Mouse (Mus musculus) heart, postnatal 0 days (tissue): ENCODE results near the gene Map6. TPM values are rescaled to one million over a fixed set of nuclear protein-coding genes. Genes with fewer than 3 reads are reported as not detected.

Experiments
- ATAC-seq: fragments of 200-750 bp; cut with Nextera tagmentation; 2 replicates; pipeline ENCODE4 v1.8.0; 2017; ENCODE audit warnings: low read depth, moderate number of reproducible peaks, moderate library complexity; ENCODE audit not compliant: insufficient read depth
- DNase-seq: peaks from one replicate; pipeline ENCODE4 v3.0.0-alpha.2; 2016; ENCODE audit warnings: low spot score
- H3K27ac ChIP-seq: fragments of 300-500 bp; sonication (generic); 2 replicates; pipeline ENCODE4 v1.5.1; 2014; ENCODE audit warnings: low read depth, mild to moderate bottlenecking
- H3K27me3 ChIP-seq: fragments of 300-500 bp; sonication (generic); 2 replicates; pipeline ENCODE4 v1.6.1; 2014; ENCODE audit warnings: low read length, mixed read lengths; ENCODE audit not compliant: control insufficient read depth, insufficient read depth
- H3K36me3 ChIP-seq: fragments of 300-500 bp; sonication (generic); replicated peaks from 2 replicates; pipeline ENCODE4 v1.6.1; 2014; ENCODE audit warnings: low read length, mixed read lengths; ENCODE audit not compliant: control insufficient read depth, insufficient read depth
- H3K4me1 ChIP-seq: fragments of 300-500 bp; sonication (generic); 2 replicates; pipeline ENCODE4 v1.6.1; 2014; ENCODE audit warnings: antibody characterized with exemption; ENCODE audit not compliant: control insufficient read depth, insufficient read depth
- H3K4me2 ChIP-seq: fragments of 300-500 bp; sonication (generic); 2 replicates; pipeline ENCODE4 v1.6.1; 2014; ENCODE audit warnings: low read depth, mild to moderate bottlenecking, low read length, moderate library complexity
- H3K4me3 ChIP-seq: fragments of 300-500 bp; sonication (generic); 2 replicates; pipeline ENCODE4 v1.5.1; 2014; ENCODE audit warnings: low read depth, low read length
- H3K9ac ChIP-seq: fragments of 300-500 bp; sonication (generic); replicated peaks from 2 replicates; pipeline ENCODE4 v1.6.1; 2014; ENCODE audit warnings: low read depth, low read length, mixed read lengths
- H3K9me3 ChIP-seq: fragments of 300-500 bp; sonication (generic); replicated peaks from 2 replicates; pipeline ENCODE4 v1.6.1; 2016; ENCODE audit warnings: low read length; ENCODE audit not compliant: control insufficient read depth
- CTCF ChIP-seq: IDR thresholded peaks from 2 replicates; pipeline ENCODE4 v1.5.1; 2016; ENCODE audit warnings: antibody characterized with exemption, control low read depth, low read depth
- EP300 ChIP-seq: IDR thresholded peaks from 2 replicates; pipeline ENCODE4 v1.6.1; 2016; ENCODE audit warnings: antibody characterized with exemption, low read depth
- WGBS: fragments of 180-500 bp; shearing (Covaris S2); extraction: QIAGEN DNeasy Blood & Tissue Kit; methylation state at CpG from one replicate; pipeline ENCODE4 v1.1.7; 2014; 5-methylcytosine and 5-hydroxymethylcytosine counted together
- polyA plus RNA-seq: library from polyadenylated mRNA; unstranded; fragments of >200 nt; fragmentation: Nextera tagmentation; extraction: Ambion mirVana; gene quantifications from 2 replicates; pipeline ENCODE4 v1.2.1, GENCODE M21; 2015
- total RNA-seq: library from RNA; depleted of rRNA; stranded (reverse); fragments of >200 nt; gene quantifications from 2 replicates; pipeline ENCODE4 v1.2.3, GENCODE M21; 2014; ENCODE audit warnings: low replicate concordance

Map6 gene
- total and polyA plus RNA-seq, 2 experiments from 2014 or later = 2.5 to 3.7 TPM

DNA sequence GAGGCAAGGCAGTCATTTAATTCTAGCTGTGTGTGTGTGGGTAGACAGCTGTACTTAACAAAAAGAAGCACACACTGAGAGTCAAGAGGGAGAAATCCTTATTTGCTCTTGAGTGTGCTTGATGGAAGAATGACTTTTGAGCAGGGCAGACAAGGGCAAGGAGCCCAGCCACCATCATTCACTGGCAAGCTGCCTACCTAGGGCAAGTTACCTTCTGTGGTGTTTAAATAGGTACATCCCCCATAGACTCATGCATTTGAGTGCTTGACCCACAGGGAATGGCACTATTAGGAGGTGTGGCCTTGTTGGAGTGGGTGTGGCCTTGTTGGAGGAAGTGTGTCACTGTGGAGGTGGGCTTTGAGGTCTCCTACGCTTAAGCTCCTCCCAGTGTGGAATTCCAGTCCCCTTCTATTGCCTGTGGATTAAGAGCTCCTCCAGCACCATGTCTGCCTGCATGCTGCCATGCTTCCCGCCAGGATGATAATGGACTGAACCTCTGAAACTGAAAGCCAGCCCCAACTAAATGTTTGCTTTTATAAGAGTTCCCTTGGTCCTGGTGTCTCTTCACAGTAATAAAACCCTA, 27.0 kb downstream of the Map6 start:
- no peak for ATAC-seq
- 87% methylated on average over 2 of the region's 2 CpGs for WGBS
- H3K27ac ChIP-seq = no peak overlapping the region

DNA sequence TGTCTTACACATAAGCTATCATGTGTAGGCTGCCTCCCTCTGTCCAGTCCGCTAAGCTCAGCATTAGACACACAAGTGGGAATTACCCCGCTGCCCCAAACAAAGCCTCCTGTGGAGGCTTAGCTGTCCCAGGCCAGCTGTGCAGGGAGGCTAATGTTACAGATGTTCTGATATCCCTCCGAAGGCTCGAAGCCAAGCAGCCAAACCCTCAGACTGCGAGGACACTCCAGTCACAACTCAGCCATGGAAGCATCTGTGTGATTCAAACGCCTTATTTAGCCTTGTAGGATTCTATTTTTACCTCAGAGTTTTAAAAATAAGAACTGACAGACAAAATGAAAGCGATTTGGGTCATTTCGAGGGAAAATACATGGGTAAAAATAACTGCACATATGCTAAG, 27.9 kb downstream of the Map6 start:
- Histone ChIP-seq H3K9ac (no peak overlapping the region), H3K4me3 (no peak overlapping the region), H3K4me2 (no peak overlapping the region), H3K36me3 (no peaks in the 10 kb centered on the region), H3K27me3 (no peaks in the 10 kb centered on the region), H3K27ac (no peak overlapping the region), H3K4me1 (peaks cover 14% of the 10 kb centered on the region), H3K9me3 (no peaks in the 10 kb centered on the region)
- DNase-seq = peak; percentile 31
- ATAC-seq = no peak
- TF ChIP-seq EP300 = no peak
- TF ChIP-seq CTCF = no peak
- WGBS = 43% methylated on average over 8 of the region's 8 CpGs

More for the DNA sequence above, 27.0 kb downstream of the Map6 start:
- TF ChIP-seq CTCF = no peak
- no peak for TF ChIP-seq EP300
- no peak overlapping the region for H3K4me2 ChIP-seq
- H3K36me3 ChIP-seq = no peaks in the 10 kb centered on the region
- H3K27me3 ChIP-seq = no peaks in the 10 kb centered on the region
- no peak overlapping the region for H3K4me3 ChIP-seq
- no peak for DNase-seq
- H3K9ac ChIP-seq = no peak overlapping the region
- no peaks in the 10 kb centered on the region for H3K9me3 ChIP-seq
- H3K4me1 ChIP-seq = peaks cover 16% of the 10 kb centered on the region

DNA sequence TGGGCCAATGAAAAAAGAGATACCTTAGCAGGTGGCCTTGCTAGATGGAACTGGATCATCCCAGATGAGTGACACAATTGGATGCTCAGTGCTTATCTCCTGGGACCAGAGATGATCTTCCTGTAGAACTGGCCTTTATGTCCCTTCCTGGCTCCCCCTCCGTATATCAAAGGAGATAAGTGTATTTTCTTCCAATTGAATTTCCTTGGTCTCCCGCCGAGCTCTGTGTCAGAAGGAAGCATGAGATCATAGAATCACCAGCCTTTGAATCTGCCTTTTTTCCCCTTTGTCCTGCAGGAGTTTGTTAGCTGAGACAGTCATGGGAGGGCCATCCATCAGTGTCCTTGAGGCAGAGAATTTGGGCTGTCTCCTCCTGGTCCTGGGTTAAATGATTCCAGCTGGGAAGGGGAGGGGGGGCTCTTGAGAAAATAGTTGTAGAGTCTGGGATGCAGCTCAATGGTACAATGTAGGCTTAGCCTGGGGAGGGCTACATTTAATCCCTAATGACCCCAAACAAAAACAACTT, 33.5 kb downstream of the Map6 start:
- DNase-seq (no peak), ATAC-seq (no peak)
- TF ChIP-seq EP300 = no peak
- no peak for TF ChIP-seq CTCF
- Histone ChIP-seq H3K27ac (no peak overlapping the region), H3K4me1 (peaks cover 8% of the 10 kb centered on the region; the same call in 1 of the 2 replicates), H3K36me3 (no peaks in the 10 kb centered on the region), H3K27me3 (no peaks in the 10 kb centered on the region), H3K9me3 (no peaks in the 10 kb centered on the region), H3K4me3 (no peak overlapping the region), H3K9ac (no peak overlapping the region), H3K4me2 (no peak overlapping the region)
- WGBS = 50% methylated on average over 3 of the region's 3 CpGs

DNA sequence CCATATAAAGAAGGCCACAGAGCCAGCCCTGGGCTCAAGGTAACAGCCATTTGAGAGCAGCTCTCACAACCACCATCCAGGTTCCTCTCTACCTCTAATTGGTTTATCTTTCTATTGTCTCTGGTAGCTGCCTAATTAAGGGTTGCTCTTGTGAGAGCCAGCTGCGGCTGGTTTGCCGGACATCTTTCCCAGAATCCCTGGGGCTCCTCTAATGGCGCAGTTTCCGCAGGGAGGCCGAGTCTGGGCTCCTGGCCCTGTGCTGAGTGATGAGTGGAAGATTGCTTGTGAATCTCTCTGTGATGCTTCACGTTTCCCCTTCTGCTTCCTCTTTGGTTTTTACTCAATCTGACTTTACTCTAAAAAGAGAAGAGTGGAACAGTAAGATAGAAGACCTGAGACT, 36.8 kb downstream of the Map6 start:
- Histone ChIP-seq H3K9me3 (no peaks in the 10 kb centered on the region), H3K4me1 (peaks cover 17% of the 10 kb centered on the region), H3K27ac (no peak overlapping the region), H3K4me3 (no peak overlapping the region), H3K9ac (no peak overlapping the region), H3K36me3 (no peaks in the 10 kb centered on the region), H3K4me2 (no peak overlapping the region), H3K27me3 (no peaks in the 10 kb centered on the region)
- TF ChIP-seq EP300 = no peak
- no peak for TF ChIP-seq CTCF
- 60% methylated on average over 6 of the region's 6 CpGs for WGBS
- ATAC-seq = no peak
- DNase-seq = no peak

- H3K36me3 ChIP-seq = no peaks in the 10 kb centered on the region
- TF ChIP-seq CTCF = no peak
- TF ChIP-seq EP300 = no peak
- H3K9me3 ChIP-seq = no peaks in the 10 kb centered on the region
- H3K27ac ChIP-seq = no peak overlapping the region
- H3K4me1 ChIP-seq = peaks cover 17% of the 10 kb centered on the region
- no peaks in the 10 kb centered on the region for H3K27me3 ChIP-seq
- H3K9ac ChIP-seq = no peak overlapping the region
- ATAC-seq = peak; percentile 40; the same call in 1 of the 2 replicates
- H3K4me3 ChIP-seq = no peak overlapping the region
- WGBS = 46% methylated on average over 5 of the region's 5 CpGs
- no peak overlapping the region for H3K4me2 ChIP-seq
- DNase-seq = peak; percentile 27
Observed at GRCm38 (mm10) chr7:99304949-99305372, 37.7 kb downstream of the Map6 start.

GRCm38 (mm10) chr7:99305688-99306087, 38.4 kb downstream of the Map6 start:
- no peak for TF ChIP-seq CTCF
- TF ChIP-seq EP300 = no peak

More at GRCm38 (mm10) chr7:99305688-99306087, 38.4 kb downstream of the Map6 start:
- H3K36me3 ChIP-seq = no peaks in the 10 kb centered on the region
- no peak overlapping the region for H3K4me2 ChIP-seq
- no peak overlapping the region for H3K4me3 ChIP-seq
- H3K4me1 ChIP-seq = peaks cover 17% of the 10 kb centered on the region
- ATAC-seq (no peak), DNase-seq (no peak)
- H3K27ac ChIP-seq = no peak overlapping the region
- whole genome bisulfite sequencing = 74% methylated on average over 4 of the region's 4 CpGs
- H3K27me3 ChIP-seq = no peaks in the 10 kb centered on the region
- no peak overlapping the region for H3K9ac ChIP-seq
- H3K9me3 ChIP-seq = no peaks in the 10 kb centered on the region
